Mouse (Mus musculus) embryonic facial prominence, embryonic 11.5 days (tissue): ENCODE results near the gene Col24a1. TPM values are rescaled to one million over a fixed set of nuclear protein-coding genes. Genes with fewer than 3 reads are reported as not detected.

Experiments used
- ATAC-seq: fragments of 200-750 bp; cut with Nextera tagmentation; replicated peaks from 2 replicates; pipeline ENCODE4 v1.8.0; 2017; ENCODE audit warnings: low read depth; ENCODE audit not compliant: insufficient number of reproducible peaks, low FRiP score, low TSS enrichment
- DNase-seq: peaks from one replicate; pipeline ENCODE4 v3.0.0-alpha.2; 2015; ENCODE audit warnings: low spot score
- H3K27ac ChIP-seq: fragments of 300-500 bp; sonication (generic); replicated peaks from 2 replicates; pipeline ENCODE4 v1.5.1; 2014; ENCODE audit warnings: mild to moderate bottlenecking, low read depth, low read length, control low read depth
- H3K27me3 ChIP-seq: fragments of 300-500 bp; sonication (generic); 2 replicates; pipeline ENCODE4 v1.6.1; 2014; ENCODE audit warnings: mild to moderate bottlenecking, low read length, moderate library complexity, mixed read lengths; ENCODE audit not compliant: control insufficient read depth, insufficient read depth
- H3K36me3 ChIP-seq: fragments of 300-500 bp; sonication (generic); replicated peaks from 2 replicates; pipeline ENCODE4 v1.6.1; 2014; ENCODE audit warnings: low read depth, mild to moderate bottlenecking, low read length, moderate library complexity, mixed read lengths; ENCODE audit not compliant: control insufficient read depth, insufficient read depth
- H3K4me1 ChIP-seq: fragments of 300-500 bp; sonication (generic); 2 replicates; pipeline ENCODE4 v1.6.1; 2014; ENCODE audit warnings: low read length, mixed read lengths; ENCODE audit not compliant: control insufficient read depth, insufficient read depth
- H3K4me2 ChIP-seq: fragments of 300-500 bp; sonication (generic); 2 replicates; pipeline ENCODE4 v1.6.1; 2014; ENCODE audit warnings: low read depth, mild to moderate bottlenecking, control low read depth, low read length, moderate library complexity
- H3K4me3 ChIP-seq: fragments of 300-500 bp; sonication (generic); 2 replicates; pipeline ENCODE4 v1.5.1; 2014; ENCODE audit warnings: low read depth, low read length, control low read depth
- H3K9ac ChIP-seq: fragments of 300-500 bp; sonication (generic); replicated peaks from 2 replicates; pipeline ENCODE4 v1.6.1; 2014; ENCODE audit warnings: mild to moderate bottlenecking, control low read depth, low read length
- H3K9me3 ChIP-seq: fragments of 300-500 bp; sonication (generic); replicated peaks from 2 replicates; pipeline ENCODE4 v1.6.1; 2016; ENCODE audit warnings: mild to moderate bottlenecking, low read length, inconsistent platforms, mixed read lengths; ENCODE audit not compliant: control insufficient read depth
- WGBS: fragments of 180-500 bp; shearing (Covaris S2); extraction: QIAGEN DNeasy Blood & Tissue Kit; methylation state at CpG from one replicate; pipeline ENCODE4 v1.1.7; 2014; 5-methylcytosine and 5-hydroxymethylcytosine counted together
- polyA plus RNA-seq: library from polyadenylated mRNA; unstranded; fragments of >200 nt; fragmentation: Nextera tagmentation; extraction: Ambion mirVana; gene quantifications from 2 replicates; pipeline ENCODE4 v1.2.1, GENCODE M21; 2014

Col24a1 gene
- polyA plus RNA-seq, 1 experiment from 2014 or later, result 2.1 TPM

- Histone ChIP-seq H3K4me2 (no peak overlapping the region), H3K27me3 (no peaks in the 10 kb centered on the region), H3K36me3 (no peaks in the 10 kb centered on the region), H3K9me3 (no peaks in the 10 kb centered on the region), H3K9ac (no peak overlapping the region), H3K4me3 (no peak overlapping the region), H3K4me1 (no peaks in the 10 kb centered on the region), H3K27ac (no peak overlapping the region)
- DNase-seq (no peak), ATAC-seq (no peak)
- 62% methylated on average over 2 of the region's 2 CpGs for WGBS
Observed at GRCm38 (mm10) chr3:145504830-145505229, 212.6 kb downstream of the Col24a1 start.

GRCm38 (mm10) chr3:145508550-145508949 lies 216.3 kb downstream of the Col24a1 start:
- DNase-seq (no peak), ATAC-seq (no peak)
- Histone ChIP-seq H3K9me3 (no peaks in the 10 kb centered on the region), H3K9ac (no peak overlapping the region), H3K4me1 (no peaks in the 10 kb centered on the region), H3K27me3 (no peaks in the 10 kb centered on the region), H3K4me3 (no peak overlapping the region), H3K27ac (no peak overlapping the region), H3K36me3 (no peaks in the 10 kb centered on the region), H3K4me2 (no peak overlapping the region)
- WGBS, result 67% methylated on average over 7 of the region's 7 CpGs

- WGBS, result 86% methylated on average over 5 of the region's 5 CpGs
- no peak for ATAC-seq
- Histone ChIP-seq H3K4me3 (no peak overlapping the region), H3K36me3 (no peaks in the 10 kb centered on the region), H3K27me3 (no peaks in the 10 kb centered on the region), H3K9me3 (no peaks in the 10 kb centered on the region), H3K27ac (no peak overlapping the region), H3K9ac (no peak overlapping the region), H3K4me2 (no peak overlapping the region), H3K4me1 (no peaks in the 10 kb centered on the region)
- no peak for DNase-seq
Observed at GRCm38 (mm10) chr3:145514197-145514596, 221.9 kb downstream of the Col24a1 start.

- Histone ChIP-seq H3K27me3 (no peaks in the 10 kb centered on the region), H3K9me3 (no peaks in the 10 kb centered on the region), H3K36me3 (no peaks in the 10 kb centered on the region), H3K4me1 (no peaks in the 10 kb centered on the region), H3K4me2 (no peak overlapping the region), H3K27ac (no peak overlapping the region), H3K4me3 (no peak overlapping the region), H3K9ac (no peak overlapping the region)
- WGBS, result 53% methylated on average over 7 of the region's 7 CpGs
- DNase-seq, result no peak
- no peak for ATAC-seq
Observed at GRCm38 (mm10) chr3:145521528-145522080, 229.3 kb downstream of the Col24a1 start.

GRCm38 (mm10) chr3:145522311-145522710 lies 230.0 kb downstream of the Col24a1 start:
- Histone ChIP-seq H3K4me3 (no peak overlapping the region), H3K9ac (no peak overlapping the region), H3K36me3 (no peaks in the 10 kb centered on the region), H3K4me1 (no peaks in the 10 kb centered on the region), H3K27me3 (no peaks in the 10 kb centered on the region), H3K4me2 (no peak overlapping the region), H3K9me3 (no peaks in the 10 kb centered on the region), H3K27ac (no peak overlapping the region)
- 78% methylated on average over 2 of the region's 2 CpGs for WGBS
- DNase-seq (no peak), ATAC-seq (no peak)

- H3K9me3 ChIP-seq, result no peaks in the 10 kb centered on the region
- no peak for ATAC-seq
- peak; percentile 65 for DNase-seq
- H3K4me2 ChIP-seq, result no peak overlapping the region
- 40% methylated on average over 4 of the region's 4 CpGs for WGBS
- H3K36me3 ChIP-seq, result no peaks in the 10 kb centered on the region
- no peaks in the 10 kb centered on the region for H3K4me1 ChIP-seq
- no peak overlapping the region for H3K27ac ChIP-seq
- H3K4me3 ChIP-seq, result no peak overlapping the region
- no peaks in the 10 kb centered on the region for H3K27me3 ChIP-seq
- no peak overlapping the region for H3K9ac ChIP-seq
Observed at GRCm38 (mm10) chr3:145525266-145525665, 233.0 kb downstream of the Col24a1 start.

- Histone ChIP-seq H3K4me2 (no peak overlapping the region), H3K36me3 (no peaks in the 10 kb centered on the region), H3K4me1 (no peaks in the 10 kb centered on the region), H3K9me3 (no peaks in the 10 kb centered on the region), H3K4me3 (no peak overlapping the region), H3K9ac (no peak overlapping the region), H3K27me3 (no peaks in the 10 kb centered on the region), H3K27ac (no peak overlapping the region)
- no peak for ATAC-seq
- 88% methylated on average over 1 of the region's 1 CpGs for WGBS
- no peak for DNase-seq
Observed at GRCm38 (mm10) chr3:145537870-145538269, 245.6 kb downstream of the Col24a1 start.

- Histone ChIP-seq H3K36me3 (no peaks in the 10 kb centered on the region), H3K9me3 (no peaks in the 10 kb centered on the region), H3K4me2 (no peak overlapping the region), H3K9ac (no peak overlapping the region), H3K4me3 (no peak overlapping the region), H3K27ac (no peak overlapping the region), H3K27me3 (no peaks in the 10 kb centered on the region), H3K4me1 (no peaks in the 10 kb centered on the region)
- no peak for DNase-seq
- WGBS, result 89% methylated on average over 10 of the region's 10 CpGs
- no peak for ATAC-seq
Observed at GRCm38 (mm10) chr3:145548441-145549415, 256.5 kb downstream of the Col24a1 start.
